Mouse (Mus musculus) stomach, embryonic 14.5 days (tissue): ENCODE data around the gene Lrch3. TPM values are rescaled to one million over a fixed set of nuclear protein-coding genes. Genes with fewer than 3 reads are reported as not detected.
A peak's percentile ranks its signal among the peaks of the same experiment; 100 is the strongest.

Source experiments
- ATAC-seq: fragments of 200-750 bp; cut with Nextera tagmentation; 2 replicates; pipeline ENCODE4 v1.8.0; 2017; ENCODE audit warnings: low read depth, moderate TSS enrichment; ENCODE audit not compliant: insufficient number of reproducible peaks, insufficient read depth, low FRiP score
- H3K27ac ChIP-seq: fragments of 300-500 bp; sonication (generic); 2 replicates; pipeline ENCODE4 v1.5.1; 2014; ENCODE audit warnings: mild to moderate bottlenecking, low read length, moderate library complexity, mixed read lengths
- H3K27me3 ChIP-seq: fragments of 300-500 bp; sonication (generic); 2 replicates; pipeline ENCODE4 v1.6.1; 2014; ENCODE audit warnings: low read length, control low read depth, mixed read lengths; ENCODE audit not compliant: control insufficient read depth, insufficient read depth
- H3K36me3 ChIP-seq: fragments of 300-500 bp; sonication (generic); 2 replicates; pipeline ENCODE4 v1.6.1; 2014; ENCODE audit warnings: mild to moderate bottlenecking, control low read depth, low read length, moderate library complexity, mixed read lengths; ENCODE audit not compliant: control insufficient read depth, insufficient read depth
- H3K4me1 ChIP-seq: fragments of 300-500 bp; sonication (generic); 2 replicates; pipeline ENCODE4 v1.6.1; 2014; ENCODE audit warnings: low read length, control low read depth, mixed read lengths; ENCODE audit not compliant: control insufficient read depth, insufficient read depth
- H3K4me2 ChIP-seq: fragments of 300-500 bp; sonication (generic); replicated peaks from 2 replicates; pipeline ENCODE4 v1.6.1; 2014; ENCODE audit warnings: low read depth, low read length, control low read depth
- H3K4me3 ChIP-seq: fragments of 300-500 bp; sonication (generic); 2 replicates; pipeline ENCODE4 v1.5.1; 2014; ENCODE audit warnings: low read depth, low read length, control low read depth
- H3K9ac ChIP-seq: fragments of 300-500 bp; sonication (generic); replicated peaks from 2 replicates; pipeline ENCODE4 v1.6.1; 2014; ENCODE audit warnings: low read depth, mild to moderate bottlenecking, control low read depth, low read length, moderate library complexity, mixed read lengths
- H3K9me3 ChIP-seq: fragments of 300-500 bp; sonication (generic); 2 replicates; pipeline ENCODE4 v1.6.1; 2016; ENCODE audit warnings: low read depth, low read length, control low read depth; ENCODE audit not compliant: control insufficient read depth
- WGBS: fragments of 180-500 bp; shearing (Covaris S2); extraction: QIAGEN DNeasy Blood & Tissue Kit; methylation state at CpG from one replicate; pipeline ENCODE4 v1.1.7; 2014; 5-methylcytosine and 5-hydroxymethylcytosine counted together
- polyA plus RNA-seq: library from polyadenylated mRNA; unstranded; fragments of >200 nt; fragmentation: Nextera tagmentation; extraction: Ambion mirVana; gene quantifications from 2 replicates; pipeline ENCODE4 v1.2.1, GENCODE M21; 2014

Lrch3 gene
- polyA plus RNA-seq, 1 experiment from 2014 or later, result 34.1 TPM

DNA sequence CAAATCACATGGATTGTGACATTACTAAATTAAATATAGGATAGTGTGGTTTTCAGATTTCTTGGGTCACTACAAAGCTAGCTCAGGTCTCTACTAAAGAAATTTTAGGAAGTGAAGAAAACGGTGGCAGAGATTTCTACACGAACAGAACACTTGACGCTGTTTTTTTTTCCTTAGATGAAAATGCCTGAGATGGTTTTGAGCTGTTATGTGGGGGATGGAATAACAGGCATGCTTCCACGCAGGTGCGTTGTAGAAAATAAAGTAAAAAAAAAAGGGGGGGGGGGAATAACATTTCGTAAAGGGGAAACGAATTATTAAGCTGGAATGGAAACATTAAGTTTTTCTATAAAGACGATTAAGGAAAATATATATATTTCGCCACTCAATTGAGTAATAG is 37.1 kb upstream of the Lrch3 start:
- no peaks in the 10 kb centered on the region for H3K9me3 ChIP-seq
- 18% methylated on average over 9 of the region's 9 CpGs for WGBS
- H3K4me2 ChIP-seq, result peak overlapping the region; percentile 49
- peak overlapping the region; percentile 90 for H3K4me3 ChIP-seq
- no peak overlapping the region for H3K27ac ChIP-seq
- no peak for ATAC-seq
- H3K4me1 ChIP-seq, result peaks cover 11% of the 10 kb centered on the region
- H3K36me3 ChIP-seq, result peaks cover 3% of the 10 kb centered on the region; the same call in 1 of the 2 replicates
- no peaks in the 10 kb centered on the region for H3K27me3 ChIP-seq
- H3K9ac ChIP-seq, result peak overlapping the region; percentile 50; the same call in 1 of the 2 replicates

- Histone ChIP-seq H3K9ac (peak within 1 kb of the TSS; percentile 91), H3K27me3 (no peaks in the 10 kb centered on the region), H3K4me2 (peak within 1 kb of the TSS; percentile 65), H3K36me3 (peaks cover 3% of the 10 kb centered on the region; the same call in 1 of the 2 replicates), H3K27ac (peak within 1 kb of the TSS; percentile 76), H3K4me3 (peak within 1 kb of the TSS; percentile 90), H3K4me1 (peaks cover 11% of the 10 kb centered on the region), H3K9me3 (no peaks in the 10 kb centered on the region)
- peak; percentile 96 for ATAC-seq
- under 1% methylated on average over 75 of the region's 83 CpGs for WGBS
Observed at GRCm38 (mm10) chr16:32877343-32878156, 36.4 kb upstream of the Lrch3 start, which contains the start of the genes Fyttd1 and Rubcn. Gene Fyttd1, plus strand, starts transcription at chr16:32877500. Gene Rubcn, minus strand, starts transcription at chr16:32877766.

- Histone ChIP-seq H3K9me3 (no peaks in the 10 kb centered on the region), H3K27me3 (no peaks in the 10 kb centered on the region), H3K9ac (peak overlapping the region; percentile 91), H3K4me1 (peaks cover 11% of the 10 kb centered on the region), H3K4me2 (peak overlapping the region; percentile 65), H3K27ac (peak overlapping the region; percentile 76), H3K4me3 (peak overlapping the region; percentile 90), H3K36me3 (peaks cover 3% of the 10 kb centered on the region; the same call in 1 of the 2 replicates)
- under 1% methylated on average over 34 of the region's 34 CpGs for WGBS
- peak; percentile 40; the same call in 1 of the 2 replicates for ATAC-seq
Observed at GRCm38 (mm10) chr16:32878157-32878598, 35.7 kb upstream of the Lrch3 start.

GRCm38 (mm10) chr16:32878972-32879926 is 34.7 kb upstream of the Lrch3 start:
- no peaks in the 10 kb centered on the region for H3K9me3 ChIP-seq
- peaks cover 3% of the 10 kb centered on the region; the same call in 1 of the 2 replicates for H3K36me3 ChIP-seq
- no peak for ATAC-seq
- H3K27me3 ChIP-seq, result no peaks in the 10 kb centered on the region
- H3K4me3 ChIP-seq, result peak overlapping the region; percentile 90
- H3K4me1 ChIP-seq, result peaks cover 11% of the 10 kb centered on the region
- peak overlapping the region; percentile 65 for H3K4me2 ChIP-seq
- 83% methylated on average over 14 of the region's 14 CpGs for WGBS
- H3K27ac ChIP-seq, result no peak overlapping the region
- no peak overlapping the region for H3K9ac ChIP-seq

DNA sequence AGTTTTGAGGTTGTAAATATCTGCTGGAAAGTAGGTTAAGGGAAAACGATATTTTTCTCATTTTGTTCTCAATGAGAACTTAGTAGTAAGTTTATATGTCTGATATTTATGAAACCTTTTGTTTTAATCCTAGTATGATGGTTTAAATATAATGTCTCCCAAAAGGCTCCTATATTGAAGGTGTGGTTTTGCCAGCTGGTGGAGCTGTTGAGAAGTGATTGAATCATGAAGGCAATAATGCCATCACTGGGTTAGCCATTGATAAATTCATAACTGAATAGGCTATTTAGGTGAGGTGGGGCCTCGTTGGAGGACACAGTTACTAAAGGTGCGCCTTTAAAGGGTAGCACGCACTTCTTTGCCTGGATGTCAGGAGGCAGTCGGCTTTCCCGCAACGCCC is 32.4 kb upstream of the Lrch3 start:
- H3K4me1 ChIP-seq, result peaks cover 11% of the 10 kb centered on the region
- H3K4me3 ChIP-seq, result no peak overlapping the region
- no peak overlapping the region for H3K27ac ChIP-seq
- no peaks in the 10 kb centered on the region for H3K27me3 ChIP-seq
- H3K9ac ChIP-seq, result no peak overlapping the region
- H3K9me3 ChIP-seq, result no peaks in the 10 kb centered on the region
- WGBS, result 77% methylated on average over 7 of the region's 7 CpGs
- H3K4me2 ChIP-seq, result no peak overlapping the region
- no peak for ATAC-seq
- H3K36me3 ChIP-seq, result peaks cover 12% of the 10 kb centered on the region; the same call in 1 of the 2 replicates

- H3K27me3 ChIP-seq, result no peaks in the 10 kb centered on the region
- no peak overlapping the region for H3K9ac ChIP-seq
- no peak overlapping the region for H3K27ac ChIP-seq
- H3K4me2 ChIP-seq, result no peak overlapping the region
- no peaks in the 10 kb centered on the region for H3K4me1 ChIP-seq
- H3K9me3 ChIP-seq, result no peaks in the 10 kb centered on the region
- ATAC-seq, result no peak
- H3K36me3 ChIP-seq, result peaks cover 19% of the 10 kb centered on the region
- H3K4me3 ChIP-seq, result no peak overlapping the region
- 87% methylated on average over 7 of the region's 7 CpGs for WGBS
Observed at GRCm38 (mm10) chr16:32887996-32888395, 25.9 kb upstream of the Lrch3 start.

GRCm38 (mm10) chr16:32889881-32890280 is 24.0 kb upstream of the Lrch3 start:
- H3K9ac ChIP-seq, result no peak overlapping the region
- WGBS, result 63% methylated on average over 2 of the region's 2 CpGs
- peaks cover 25% of the 10 kb centered on the region for H3K36me3 ChIP-seq
- H3K9me3 ChIP-seq, result no peaks in the 10 kb centered on the region
- no peaks in the 10 kb centered on the region for H3K27me3 ChIP-seq
- no peak overlapping the region for H3K4me2 ChIP-seq
- H3K27ac ChIP-seq, result no peak overlapping the region
- no peak overlapping the region for H3K4me3 ChIP-seq
- no peak for ATAC-seq
- no peaks in the 10 kb centered on the region for H3K4me1 ChIP-seq

GRCm38 (mm10) chr16:32896126-32896525 is 17.8 kb upstream of the Lrch3 start:
- H3K4me3 ChIP-seq, result no peak overlapping the region
- no peak overlapping the region for H3K27ac ChIP-seq
- no peak for ATAC-seq
- no peaks in the 10 kb centered on the region for H3K4me1 ChIP-seq
- H3K4me2 ChIP-seq, result no peak overlapping the region
- no peak overlapping the region for H3K9ac ChIP-seq
- no peaks in the 10 kb centered on the region for H3K27me3 ChIP-seq
- peaks cover 45% of the 10 kb centered on the region for H3K36me3 ChIP-seq
- no peaks in the 10 kb centered on the region for H3K9me3 ChIP-seq
